Mouse (Mus musculus) forebrain, postnatal 0 days (tissue): ENCODE results near the gene Cmtm6. TPM values are rescaled to one million over a fixed set of nuclear protein-coding genes. Genes with fewer than 3 reads are reported as not detected.

ENCODE experiments used
- ATAC-seq: fragments of 200-750 bp; cut with Nextera tagmentation; 2 replicates; pipeline ENCODE4 v1.8.0; 2017; ENCODE audit warnings: mild to moderate bottlenecking, moderate library complexity
- DNase-seq: peaks from one replicate; pipeline ENCODE4 v3.0.0-alpha.2; 2015
- H3K27ac ChIP-seq: fragments of 300-500 bp; sonication (generic); 2 replicates; pipeline ENCODE4 v1.5.1; 2014; ENCODE audit warnings: low read depth, mild to moderate bottlenecking, antibody characterized with exemption, low read length, moderate library complexity, mixed read lengths
- H3K27me3 ChIP-seq: fragments of 300-500 bp; sonication (generic); 2 replicates; pipeline ENCODE4 v1.6.1; 2014; ENCODE audit warnings: mild to moderate bottlenecking, low read length, mixed read lengths; ENCODE audit not compliant: insufficient read depth
- H3K36me3 ChIP-seq: fragments of 300-500 bp; sonication (generic); 2 replicates; pipeline ENCODE4 v1.6.1; 2014; ENCODE audit warnings: mild to moderate bottlenecking, moderate library complexity; ENCODE audit not compliant: insufficient read depth
- H3K4me1 ChIP-seq: fragments of 300-500 bp; sonication (generic); 2 replicates; pipeline ENCODE4 v1.6.1; 2014; ENCODE audit warnings: antibody characterized with exemption; ENCODE audit not compliant: insufficient read depth
- H3K4me2 ChIP-seq: fragments of 300-500 bp; sonication (generic); 2 replicates; pipeline ENCODE4 v1.6.1; 2014; ENCODE audit warnings: low read depth, mild to moderate bottlenecking, moderate library complexity
- H3K4me3 ChIP-seq: fragments of 300-500 bp; sonication (generic); 2 replicates; pipeline ENCODE4 v1.5.1; 2014; ENCODE audit warnings: low read depth, low read length, mixed read lengths
- H3K9ac ChIP-seq: fragments of 300-500 bp; sonication (generic); 2 replicates; pipeline ENCODE4 v1.6.1; 2014; ENCODE audit warnings: mild to moderate bottlenecking
- H3K9me3 ChIP-seq: fragments of 300-500 bp; sonication (generic); 2 replicates; pipeline ENCODE4 v1.6.1; 2016; ENCODE audit warnings: low read length
- CTCF ChIP-seq: sonication (generic); IDR thresholded peaks from 2 replicates; pipeline ENCODE4 v1.5.1; 2016; ENCODE audit warnings: antibody characterized with exemption, control low read depth, low read depth
- WGBS: fragments of 180-500 bp; shearing (Covaris S2); extraction: QIAGEN DNeasy Blood & Tissue Kit; methylation state at CpG from one replicate; pipeline ENCODE4 v1.1.7; 2014; 5-methylcytosine and 5-hydroxymethylcytosine counted together
- polyA plus RNA-seq: library from polyadenylated mRNA; unstranded; fragments of >200 nt; fragmentation: Nextera tagmentation; extraction: Ambion mirVana; gene quantifications from 2 replicates; pipeline ENCODE4 v1.2.1, GENCODE M21; 2015
- total RNA-seq: library from RNA; depleted of rRNA; stranded (reverse); fragments of >200 nt; gene quantifications from 2 replicates; pipeline ENCODE4 v1.2.3, GENCODE M21; 2014

Cmtm6 gene
- total and polyA plus RNA-seq, 2 experiments from 2014 or later = 17.1 to 22.7 TPM

- H3K36me3 ChIP-seq = no peaks in the 10 kb centered on the region
- H3K4me2 ChIP-seq = no peak overlapping the region
- H3K9ac ChIP-seq = no peak overlapping the region
- H3K27me3 ChIP-seq = no peaks in the 10 kb centered on the region
- TF ChIP-seq CTCF = no peak
- H3K4me1 ChIP-seq = no peaks in the 10 kb centered on the region
- H3K27ac ChIP-seq = no peak overlapping the region
- DNase-seq (no peak), ATAC-seq (no peak)
- H3K4me3 ChIP-seq = no peak overlapping the region
- no peaks in the 10 kb centered on the region for H3K9me3 ChIP-seq
- WGBS = 89% methylated on average over 5 of the region's 5 CpGs
These were observed 27.9 kb downstream of the Cmtm6 start for GRCm38 (mm10) chr9:114758801-114759200.

- no peak for TF ChIP-seq CTCF
- no peaks in the 10 kb centered on the region for H3K36me3 ChIP-seq
- H3K4me1 ChIP-seq = no peaks in the 10 kb centered on the region
- no peak overlapping the region for H3K4me3 ChIP-seq
- H3K4me2 ChIP-seq = no peak overlapping the region
- no peaks in the 10 kb centered on the region for H3K27me3 ChIP-seq
- H3K9me3 ChIP-seq = no peaks in the 10 kb centered on the region
- ATAC-seq = no peak
- H3K27ac ChIP-seq = no peak overlapping the region
- DNase-seq = no peak
- no peak overlapping the region for H3K9ac ChIP-seq
- WGBS = 48% methylated on average over 4 of the region's 4 CpGs
These were observed 29.0 kb downstream of the Cmtm6 start for GRCm38 (mm10) chr9:114759886-114760285.

- no peak overlapping the region for H3K27ac ChIP-seq
- no peaks in the 10 kb centered on the region for H3K9me3 ChIP-seq
- no peak overlapping the region for H3K4me3 ChIP-seq
- H3K27me3 ChIP-seq = no peaks in the 10 kb centered on the region
- DNase-seq (no peak), ATAC-seq (no peak)
- no peaks in the 10 kb centered on the region for H3K4me1 ChIP-seq
- no peak for TF ChIP-seq CTCF
- WGBS = 77% methylated on average over 5 of the region's 5 CpGs
- no peak overlapping the region for H3K9ac ChIP-seq
- H3K36me3 ChIP-seq = no peaks in the 10 kb centered on the region
- H3K4me2 ChIP-seq = no peak overlapping the region
These were observed 29.4 kb downstream of the Cmtm6 start for GRCm38 (mm10) chr9:114760353-114760752.

GRCm38 (mm10) chr9:114761848-114762247 lies 30.9 kb downstream of the Cmtm6 start:
- ATAC-seq (no peak), DNase-seq (no peak)
- 81% methylated on average over 11 of the region's 11 CpGs for WGBS
- Histone ChIP-seq H3K9ac (no peak overlapping the region), H3K4me2 (no peak overlapping the region), H3K27me3 (no peaks in the 10 kb centered on the region), H3K27ac (no peak overlapping the region), H3K4me1 (no peaks in the 10 kb centered on the region), H3K4me3 (no peak overlapping the region), H3K9me3 (no peaks in the 10 kb centered on the region), H3K36me3 (no peaks in the 10 kb centered on the region)
- TF ChIP-seq CTCF = no peak

GRCm38 (mm10) chr9:114763341-114763740 lies 32.4 kb downstream of the Cmtm6 start:
- no peaks in the 10 kb centered on the region for H3K36me3 ChIP-seq
- no peak overlapping the region for H3K9ac ChIP-seq
- no peaks in the 10 kb centered on the region for H3K9me3 ChIP-seq

GRCm38 (mm10) chr9:114767030-114767429 lies 36.1 kb downstream of the Cmtm6 start:
- no peak for TF ChIP-seq CTCF
- 25% methylated on average over 13 of the region's 13 CpGs for whole genome bisulfite sequencing
- H3K36me3 ChIP-seq = no peaks in the 10 kb centered on the region
- H3K27ac ChIP-seq = no peak overlapping the region
- DNase-seq = peak; percentile 78
- H3K27me3 ChIP-seq = no peaks in the 10 kb centered on the region
- no peak overlapping the region for H3K4me2 ChIP-seq
- no peak overlapping the region for H3K9ac ChIP-seq
- ATAC-seq = peak; percentile 92
- no peak overlapping the region for H3K4me3 ChIP-seq
- H3K4me1 ChIP-seq = no peaks in the 10 kb centered on the region
- H3K9me3 ChIP-seq = no peaks in the 10 kb centered on the region

More at GRCm38 (mm10) chr9:114763341-114763740, 32.4 kb downstream of the Cmtm6 start:
- peak; percentile 64 for TF ChIP-seq CTCF
- Histone ChIP-seq H3K4me1 (no peaks in the 10 kb centered on the region), H3K27me3 (no peaks in the 10 kb centered on the region), H3K4me3 (no peak overlapping the region), H3K27ac (no peak overlapping the region), H3K4me2 (no peak overlapping the region)
- DNase-seq = no peak
- no peak for ATAC-seq
- 61% methylated on average over 13 of the region's 13 CpGs for WGBS

- DNase-seq (no peak), ATAC-seq (no peak)
- no peaks in the 10 kb centered on the region for H3K27me3 ChIP-seq
- no peak overlapping the region for H3K9ac ChIP-seq
- no peak for TF ChIP-seq CTCF
- H3K4me2 ChIP-seq = no peak overlapping the region
- no peaks in the 10 kb centered on the region for H3K9me3 ChIP-seq
- H3K4me3 ChIP-seq = no peak overlapping the region
- H3K27ac ChIP-seq = no peak overlapping the region
- 84% methylated on average over 2 of the region's 2 CpGs for WGBS
- H3K36me3 ChIP-seq = no peaks in the 10 kb centered on the region
- H3K4me1 ChIP-seq = no peaks in the 10 kb centered on the region
These were observed 36.6 kb downstream of the Cmtm6 start for GRCm38 (mm10) chr9:114767507-114767906.

GRCm38 (mm10) chr9:114768066-114768465 lies 37.1 kb downstream of the Cmtm6 start:
- no peaks in the 10 kb centered on the region for H3K36me3 ChIP-seq
- H3K9me3 ChIP-seq = no peaks in the 10 kb centered on the region
- no peak for TF ChIP-seq CTCF
- 70% methylated on average over 10 of the region's 10 CpGs for WGBS
- H3K4me2 ChIP-seq = no peak overlapping the region
- no peaks in the 10 kb centered on the region for H3K4me1 ChIP-seq
- no peak overlapping the region for H3K9ac ChIP-seq
- H3K4me3 ChIP-seq = no peak overlapping the region
- no peak for ATAC-seq
- no peak for DNase-seq
- no peaks in the 10 kb centered on the region for H3K27me3 ChIP-seq
- H3K27ac ChIP-seq = no peak overlapping the region
